Mouse (Mus musculus): ENCODE measurements around the gene Nptx1. TPM values are rescaled to one million over a fixed set of nuclear protein-coding genes. Genes with fewer than 3 reads are reported as not detected.

The Nptx1 gene
- polyA plus RNA-seq, 1 experiment from 2014 or later = not detected

GRCm38 (mm10) chr11:119523392-119523791, 24.2 kb downstream of the Nptx1 start:
- H3K27ac ChIP-seq (ENCODE audit: low read depth) = no peak overlapping the region
- WGBS (ENCODE audit: insufficient replicate concordance) = 76% methylated on average over 3 of the region's 3 CpGs
- no peaks in the 10 kb centered on the region for H3K27me3 ChIP-seq (ENCODE audit: insufficient read depth, low read length)
- TF ChIP-seq CTCF (IDR thresholded peaks at IDR 0.05; ENCODE audit: low read depth) = no peak
- no peak for TF ChIP-seq EP300 (IDR thresholded peaks at IDR 0.05; ENCODE audit: low read depth)
- no peaks in the 10 kb centered on the region for H3K9me3 ChIP-seq (ENCODE audit: low read length)
- H3K4me3 ChIP-seq (ENCODE audit: low read depth, low read length) = no peak overlapping the region
- peaks cover 6% of the 10 kb centered on the region; the same call in 1 of the 2 replicates for H3K4me1 ChIP-seq (ENCODE audit: insufficient read depth)
- H3K36me3 ChIP-seq (replicated peaks; ENCODE audit: insufficient read depth, low read length) = no peaks in the 10 kb centered on the region
- no peak overlapping the region for H3K9ac ChIP-seq (replicated peaks)
- DNase-seq = no peak
- no peak for ATAC-seq
- H3K4me2 ChIP-seq (ENCODE audit: low read depth, low read length) = no peak overlapping the region

GRCm38 (mm10) chr11:119522779-119523178, 24.8 kb downstream of the Nptx1 start:
- no peak overlapping the region for H3K4me2 ChIP-seq (ENCODE audit: low read depth, low read length)
- H3K36me3 ChIP-seq (replicated peaks; ENCODE audit: insufficient read depth, low read length) = no peaks in the 10 kb centered on the region
- WGBS (ENCODE audit: insufficient replicate concordance) = 75% methylated on average over 8 of the region's 8 CpGs
- no peak overlapping the region for H3K9ac ChIP-seq (replicated peaks)
- no peaks in the 10 kb centered on the region for H3K9me3 ChIP-seq (ENCODE audit: low read length)
- DNase-seq = no peak
- H3K27me3 ChIP-seq (ENCODE audit: insufficient read depth, low read length) = no peaks in the 10 kb centered on the region
- ATAC-seq = no peak
- H3K4me1 ChIP-seq (ENCODE audit: insufficient read depth) = peaks cover 6% of the 10 kb centered on the region; the same call in 1 of the 2 replicates
- H3K27ac ChIP-seq (ENCODE audit: low read depth) = no peak overlapping the region
- TF ChIP-seq EP300 (IDR thresholded peaks at IDR 0.05; ENCODE audit: low read depth) (no peak), CTCF (IDR thresholded peaks at IDR 0.05; ENCODE audit: low read depth) (no peak)
- H3K4me3 ChIP-seq (ENCODE audit: low read depth, low read length) = no peak overlapping the region

GRCm38 (mm10) chr11:119521920-119522710, 25.4 kb downstream of the Nptx1 start:
- no peaks in the 10 kb centered on the region for H3K27me3 ChIP-seq (ENCODE audit: insufficient read depth, low read length)
- H3K27ac ChIP-seq (ENCODE audit: low read depth) = 0 out of 2 replicates have a peak overlapping the region, but pooled peaks have one; percentile 11
- no peak overlapping the region for H3K4me3 ChIP-seq (ENCODE audit: low read depth, low read length)
- no peak for TF ChIP-seq CTCF (IDR thresholded peaks at IDR 0.05; ENCODE audit: low read depth)
- TF ChIP-seq EP300 (IDR thresholded peaks at IDR 0.05; ENCODE audit: low read depth) = no peak
- no peak for ATAC-seq
- H3K4me2 ChIP-seq (ENCODE audit: low read depth, low read length) = no peak overlapping the region
- 69% methylated on average over 6 of the region's 6 CpGs for WGBS (ENCODE audit: insufficient replicate concordance)
- H3K9ac ChIP-seq (replicated peaks) = no peak overlapping the region
- no peaks in the 10 kb centered on the region for H3K9me3 ChIP-seq (ENCODE audit: low read length)
- DNase-seq = no peak
- peaks cover 6% of the 10 kb centered on the region; the same call in 1 of the 2 replicates for H3K4me1 ChIP-seq (ENCODE audit: insufficient read depth)
- H3K36me3 ChIP-seq (replicated peaks; ENCODE audit: insufficient read depth, low read length) = no peaks in the 10 kb centered on the region

- no peak overlapping the region for H3K9ac ChIP-seq (replicated peaks)
- H3K4me3 ChIP-seq (ENCODE audit: low read depth, low read length) = no peak overlapping the region
- peaks cover 6% of the 10 kb centered on the region; the same call in 1 of the 2 replicates for H3K4me1 ChIP-seq (ENCODE audit: insufficient read depth)
- no peaks in the 10 kb centered on the region for H3K36me3 ChIP-seq (replicated peaks; ENCODE audit: insufficient read depth, low read length)
- DNase-seq (no peak), ATAC-seq (no peak)
- no peak overlapping the region for H3K27ac ChIP-seq (ENCODE audit: low read depth)
- TF ChIP-seq CTCF (IDR thresholded peaks at IDR 0.05; ENCODE audit: low read depth) (no peak), EP300 (IDR thresholded peaks at IDR 0.05; ENCODE audit: low read depth) (no peak)
- H3K4me2 ChIP-seq (ENCODE audit: low read depth, low read length) = no peak overlapping the region
- peaks cover 3% of the 10 kb centered on the region; the same call in 1 of the 2 replicates for H3K27me3 ChIP-seq (ENCODE audit: insufficient read depth, low read length)
- no peaks in the 10 kb centered on the region for H3K9me3 ChIP-seq (ENCODE audit: low read length)
Measured at GRCm38 (mm10) chr11:119520713-119521063, 26.9 kb downstream of the Nptx1 start.

- DNase-seq (no peak), ATAC-seq (no peak)
- no peak overlapping the region for H3K4me2 ChIP-seq (ENCODE audit: low read depth, low read length)
- peaks cover 8% of the 10 kb centered on the region for H3K27me3 ChIP-seq (ENCODE audit: insufficient read depth, low read length)
- H3K27ac ChIP-seq (ENCODE audit: low read depth) = no peak overlapping the region
- H3K4me1 ChIP-seq (ENCODE audit: insufficient read depth) = peaks cover 6% of the 10 kb centered on the region; the same call in 1 of the 2 replicates
- no peaks in the 10 kb centered on the region for H3K36me3 ChIP-seq (replicated peaks; ENCODE audit: insufficient read depth, low read length)
- H3K9ac ChIP-seq (replicated peaks) = no peak overlapping the region
- no peaks in the 10 kb centered on the region for H3K9me3 ChIP-seq (ENCODE audit: low read length)
- no peak for TF ChIP-seq CTCF (IDR thresholded peaks at IDR 0.05; ENCODE audit: low read depth)
- TF ChIP-seq EP300 (IDR thresholded peaks at IDR 0.05; ENCODE audit: low read depth) = no peak
- WGBS (ENCODE audit: insufficient replicate concordance) = 56% methylated on average over 5 of the region's 5 CpGs
- H3K4me3 ChIP-seq (ENCODE audit: low read depth, low read length) = no peak overlapping the region
Measured at GRCm38 (mm10) chr11:119520005-119520712, 27.4 kb downstream of the Nptx1 start.

- no peak overlapping the region for H3K27ac ChIP-seq (ENCODE audit: low read depth)
- no peak for DNase-seq
- WGBS (ENCODE audit: insufficient replicate concordance) = 88% methylated on average over 1 of the region's 1 CpGs
- H3K36me3 ChIP-seq (replicated peaks; ENCODE audit: insufficient read depth, low read length) = no peaks in the 10 kb centered on the region
- no peak overlapping the region for H3K4me3 ChIP-seq (ENCODE audit: low read depth, low read length)
- H3K9me3 ChIP-seq (ENCODE audit: low read length) = no peaks in the 10 kb centered on the region
- no peak for ATAC-seq
- H3K4me1 ChIP-seq (ENCODE audit: insufficient read depth) = peaks cover 2% of the 10 kb centered on the region; the same call in 1 of the 2 replicates
- TF ChIP-seq EP300 (IDR thresholded peaks at IDR 0.05; ENCODE audit: low read depth) = no peak
- no peak for TF ChIP-seq CTCF (IDR thresholded peaks at IDR 0.05; ENCODE audit: low read depth)
- no peak overlapping the region for H3K4me2 ChIP-seq (ENCODE audit: low read depth, low read length)
- H3K9ac ChIP-seq (replicated peaks) = no peak overlapping the region
- peaks cover 15% of the 10 kb centered on the region for H3K27me3 ChIP-seq (ENCODE audit: insufficient read depth, low read length)
Measured at GRCm38 (mm10) chr11:119519387-119519786, 28.2 kb downstream of the Nptx1 start.

Data from liver, postnatal 0 days (tissue).